Mouse (Mus musculus) liver, embryonic 16.5 days (tissue): Measurements from ENCODE around the gene Selenbp2. TPM values are rescaled to one million over a fixed set of nuclear protein-coding genes. Genes with fewer than 3 reads are reported as not detected.
"Not testable (repeated sequence)": the region's sequence is repeated elsewhere in the genome, so short reads cannot be mapped to it uniquely, and the experiment has no call there.

Source experiments
- ATAC-seq: fragments of 200-750 bp; cut with Nextera tagmentation; 2 replicates; pipeline ENCODE4 v1.8.0; 2017; ENCODE audit warnings: low read depth, mild to moderate bottlenecking, moderate number of reproducible peaks, moderate library complexity
- H3K27ac ChIP-seq: fragments of 300-500 bp; sonication (generic); 2 replicates; pipeline ENCODE4 v1.5.1; 2014; ENCODE audit warnings: mild to moderate bottlenecking, low read length
- H3K27me3 ChIP-seq: fragments of 300-500 bp; sonication (generic); 2 replicates; pipeline ENCODE4 v1.6.1; 2014; ENCODE audit warnings: low read depth, low read length, mixed read lengths; ENCODE audit not compliant: control insufficient read depth, insufficient read depth
- H3K36me3 ChIP-seq: fragments of 300-500 bp; sonication (generic); 2 replicates; pipeline ENCODE4 v1.6.1; 2014; ENCODE audit warnings: mild to moderate bottlenecking; ENCODE audit not compliant: control insufficient read depth, insufficient read depth
- H3K4me1 ChIP-seq: fragments of 300-500 bp; sonication (generic); 2 replicates; pipeline ENCODE4 v1.6.1; 2014; ENCODE audit warnings: low read depth, low read length, mixed read lengths; ENCODE audit not compliant: control insufficient read depth
- H3K4me2 ChIP-seq: fragments of 300-500 bp; sonication (generic); 2 replicates; pipeline ENCODE4 v1.6.1; 2014; ENCODE audit warnings: low read depth, low read length, mixed read lengths
- H3K4me3 ChIP-seq: fragments of 300-500 bp; sonication (generic); 2 replicates; pipeline ENCODE4 v1.5.1; 2014; ENCODE audit warnings: low read depth, mild to moderate bottlenecking, low read length
- H3K9ac ChIP-seq: fragments of 300-500 bp; sonication (generic); 2 replicates; pipeline ENCODE4 v1.6.1; 2014; ENCODE audit warnings: low read depth, low read length
- H3K9me3 ChIP-seq: fragments of 300-500 bp; sonication (generic); replicated peaks from 2 replicates; pipeline ENCODE4 v1.6.1; 2016; ENCODE audit warnings: low read length; ENCODE audit not compliant: control insufficient read depth
- WGBS: fragments of 180-500 bp; shearing (Covaris S2); extraction: QIAGEN DNeasy Blood & Tissue Kit; methylation state at CpG from one replicate; pipeline ENCODE4 v1.1.7; 2014; ENCODE audit not compliant: insufficient replicate concordance; 5-methylcytosine and 5-hydroxymethylcytosine counted together
- polyA plus RNA-seq: library from polyadenylated mRNA; unstranded; fragments of >200 nt; fragmentation: Nextera tagmentation; extraction: Ambion mirVana; gene quantifications from 2 replicates; pipeline ENCODE4 v1.2.1, GENCODE M21; 2015

Selenbp2 gene
- polyA plus RNA-seq, result 93.0 and 115 TPM in 2 replicates

DNA sequence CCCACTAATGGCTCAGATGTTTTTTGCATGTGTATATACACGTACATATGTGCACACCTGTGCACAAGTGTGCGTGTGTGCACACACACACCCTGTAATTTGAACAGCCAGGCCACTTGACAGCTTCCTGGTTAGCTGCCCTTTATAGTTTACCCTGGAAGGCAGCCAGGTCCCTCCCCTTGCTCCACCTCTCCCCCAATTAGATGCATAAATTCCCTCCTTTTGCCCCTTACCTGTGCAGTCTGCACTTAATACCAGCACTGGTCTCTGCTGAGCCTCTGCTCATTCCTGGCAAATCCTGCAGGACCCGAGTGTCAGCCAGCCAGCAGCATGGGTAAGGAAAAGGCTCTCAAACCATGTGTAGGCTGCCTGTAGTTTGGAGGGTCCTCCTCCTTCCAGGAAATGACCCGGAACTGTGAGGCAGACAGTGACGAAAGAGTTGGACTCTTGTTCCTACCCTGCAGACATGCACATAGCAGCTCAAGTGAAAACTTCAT lies at the start of gene Selenbp2:
Gene Selenbp2, plus strand, starts transcription at position 228 of the 497 bp plus-strand sequence.
- Histone ChIP-seq H3K9me3 (no peaks in the 10 kb centered on the region), H3K4me1 (peaks cover 11% of the 10 kb centered on the region), H3K27me3 (no peaks in the 10 kb centered on the region), H3K36me3 (no peaks in the 10 kb centered on the region), H3K4me2 (peak within 1 kb of the TSS; percentile 11; the same call in 1 of the 2 replicates), H3K4me3 (no peak within 1 kb of the TSS; the same call in 1 of the 2 replicates), H3K27ac (peak within 1 kb of the TSS; percentile 41; the same call in 1 of the 2 replicates), H3K9ac (no peak within 1 kb of the TSS)
- peak; percentile 60 for ATAC-seq
- WGBS, result 45% methylated on average over 5 of the region's 5 CpGs

DNA sequence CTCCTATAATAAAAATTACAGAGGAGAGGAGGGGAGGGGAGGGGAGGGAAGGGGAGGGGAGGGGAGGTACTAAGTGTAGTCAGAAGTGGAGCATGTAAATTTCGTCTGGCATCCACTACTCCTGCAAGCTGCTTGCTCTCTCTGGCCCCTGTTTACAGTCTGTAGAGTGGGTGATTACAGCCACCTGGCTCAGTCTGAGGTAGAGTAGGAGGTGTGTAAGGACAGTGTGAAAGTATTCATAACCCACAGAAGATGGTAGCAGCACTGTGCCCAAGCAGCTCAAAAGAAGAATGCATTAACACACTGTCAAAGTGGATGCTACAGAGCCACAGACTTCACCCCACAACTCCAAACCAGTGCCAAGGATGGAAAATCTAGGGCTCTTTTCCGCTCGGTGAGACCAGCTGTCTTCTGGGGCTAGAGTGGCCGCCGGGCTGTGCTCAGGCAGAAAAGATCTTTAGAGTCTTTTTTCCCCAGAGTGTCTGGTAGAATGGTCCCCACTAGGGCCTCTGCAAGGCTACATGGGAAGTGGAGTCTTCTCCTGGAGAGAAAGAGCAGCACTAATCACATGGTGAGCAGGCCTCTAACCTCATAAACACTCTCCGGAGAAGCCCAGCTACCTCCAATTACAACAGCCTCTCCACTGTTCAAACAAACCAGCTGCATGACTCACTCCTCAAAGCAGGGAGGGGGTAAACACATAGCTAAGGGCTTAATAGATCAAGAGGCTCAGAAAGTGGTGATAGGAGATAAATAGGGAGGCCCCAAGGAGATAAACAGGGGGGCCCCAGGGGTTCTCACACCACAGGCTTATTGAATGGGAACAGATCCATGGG lies 44.4 kb upstream of the Selenbp2 start:
- Histone ChIP-seq H3K27ac (peak overlapping the region; percentile 32), H3K27me3 (no peaks in the 10 kb centered on the region), H3K9me3 (no peaks in the 10 kb centered on the region), H3K4me1 (peaks cover 18% of the 10 kb centered on the region), H3K9ac (peak overlapping the region; percentile 13), H3K4me3 (no peak overlapping the region), H3K36me3 (no peaks in the 10 kb centered on the region), H3K4me2 (peak overlapping the region; percentile 50)
- ATAC-seq, result peak; percentile 84
- WGBS, result 46% methylated on average over 6 of the region's 6 CpGs

DNA sequence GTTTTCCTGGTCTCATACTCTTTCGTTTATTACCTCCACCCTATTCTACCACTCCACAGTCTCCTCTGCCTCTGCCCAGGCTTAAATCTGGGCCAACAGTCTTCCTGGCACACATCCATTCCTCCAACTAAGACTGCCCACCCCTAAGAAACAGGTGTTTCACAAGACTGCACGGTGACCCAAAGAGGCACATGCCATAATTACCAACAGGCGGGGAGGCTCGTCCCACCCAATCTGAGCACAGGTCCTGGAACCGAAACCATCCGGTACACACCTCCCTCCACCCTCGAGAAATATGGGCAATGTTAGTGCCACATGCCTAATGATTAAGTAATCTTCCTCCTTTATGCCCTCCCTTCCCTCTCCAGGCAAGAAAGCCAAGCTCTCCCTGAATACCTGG lies 42.9 kb upstream of the Selenbp2 start:
- WGBS, result 71% methylated on average over 7 of the region's 7 CpGs
- Histone ChIP-seq H3K9ac (no peak overlapping the region), H3K27ac (no peak overlapping the region), H3K4me3 (no peak overlapping the region), H3K27me3 (no peaks in the 10 kb centered on the region), H3K4me2 (no peak overlapping the region), H3K4me1 (peaks cover 18% of the 10 kb centered on the region), H3K9me3 (no peaks in the 10 kb centered on the region), H3K36me3 (no peaks in the 10 kb centered on the region)
- ATAC-seq, result no peak

DNA sequence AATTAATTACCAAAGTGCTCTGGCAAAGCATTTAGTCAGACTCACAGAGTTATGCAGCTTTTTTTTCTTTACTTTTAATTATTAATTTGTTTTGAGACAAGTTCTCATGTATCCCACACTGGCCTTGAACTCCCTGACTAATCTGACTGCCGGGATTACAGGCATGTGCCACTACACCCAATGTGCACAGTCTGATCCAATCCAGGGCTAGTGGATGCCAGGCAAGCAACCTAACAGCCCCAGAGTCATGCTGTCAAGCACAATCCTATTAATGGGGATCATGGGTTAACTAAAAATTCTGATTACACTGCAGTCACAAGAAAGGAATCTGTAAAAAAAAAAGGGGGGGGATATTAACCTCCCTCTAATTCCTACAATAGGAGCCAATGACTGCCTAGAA lies 39.4 kb upstream of the Selenbp2 start:
- not testable (repeated sequence) for H3K36me3 ChIP-seq, H3K9me3 ChIP-seq, H3K27me3 ChIP-seq, H3K9ac ChIP-seq, H3K27ac ChIP-seq, ATAC-seq, H3K4me3 ChIP-seq, H3K4me2 ChIP-seq
- 69% methylated on average over 1 of the region's 1 CpGs for WGBS
- H3K4me1 ChIP-seq, result peaks cover 22% of the 10 kb centered on the region

GRCm38 (mm10) chr3:94657852-94658739 lies 35.3 kb upstream of the Selenbp2 start:
- not testable (repeated sequence) for H3K27me3 ChIP-seq, ATAC-seq, H3K36me3 ChIP-seq, H3K9me3 ChIP-seq, H3K27ac ChIP-seq
- H3K4me1 ChIP-seq, result peaks cover 15% of the 10 kb centered on the region
- peak overlapping the region; percentile 79 for H3K4me2 ChIP-seq
- peak overlapping the region; percentile 61 for H3K4me3 ChIP-seq
- H3K9ac ChIP-seq, result peak overlapping the region; percentile 66
- WGBS, result 5% methylated on average over 22 of the region's 47 CpGs

- peak within 1 kb of the TSS; percentile 79 for H3K4me2 ChIP-seq
- H3K9ac ChIP-seq, result peak within 1 kb of the TSS; percentile 66
- peak within 1 kb of the TSS; percentile 84 for H3K27ac ChIP-seq
- peak within 1 kb of the TSS; percentile 61 for H3K4me3 ChIP-seq
- H3K9me3 ChIP-seq, H3K27me3 ChIP-seq, H3K36me3 ChIP-seq: not testable (repeated sequence)
- WGBS, result 0% methylated on average over 16 of the region's 33 CpGs
- ATAC-seq, result peak; percentile 93
- H3K4me1 ChIP-seq, result peaks cover 15% of the 10 kb centered on the region
Observed at GRCm38 (mm10) chr3:94658740-94659095, 34.6 kb upstream of the Selenbp2 start, which contains the start of gene Tuft1. TSS of gene Tuft1 (minus strand) at chr3:94658872.

DNA sequence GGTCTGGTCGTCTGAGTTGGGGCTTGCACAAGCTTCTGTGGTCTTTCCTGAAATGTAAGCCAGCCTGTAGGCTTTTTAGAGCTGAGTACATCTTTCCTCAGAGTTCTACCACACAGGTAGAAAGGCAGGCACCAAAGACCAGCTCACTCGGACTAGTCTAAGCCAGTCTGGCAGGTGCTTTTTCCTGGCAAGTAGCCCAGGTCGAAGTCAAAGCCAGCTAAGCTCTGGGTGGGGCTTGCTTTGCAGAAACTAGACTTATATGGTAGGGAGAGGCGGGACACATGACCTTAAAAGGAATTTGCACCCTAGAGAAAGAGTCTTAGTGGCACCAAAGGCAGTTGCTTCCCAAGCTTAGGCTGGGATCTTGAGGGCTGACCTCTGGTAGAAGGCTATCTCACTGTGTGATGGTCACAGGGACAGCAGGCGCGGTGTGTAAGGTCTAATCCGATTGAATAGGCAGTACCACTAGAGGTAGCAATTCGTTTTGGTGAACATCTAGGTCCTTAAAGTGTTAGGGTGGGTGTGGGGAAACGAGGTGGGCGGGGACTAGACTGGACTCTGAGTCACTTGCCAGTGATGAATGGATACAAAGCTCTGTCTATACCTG lies 34.1 kb upstream of the Selenbp2 start:
- 25% methylated on average over 7 of the region's 10 CpGs for WGBS
- not testable (repeated sequence) for H3K27me3 ChIP-seq, H3K9me3 ChIP-seq, H3K36me3 ChIP-seq
- peak overlapping the region; percentile 84 for H3K27ac ChIP-seq
- peak overlapping the region; percentile 47 for H3K4me3 ChIP-seq
- peak; percentile 79 for ATAC-seq
- H3K9ac ChIP-seq, result peak overlapping the region; percentile 43; the same call in 1 of the 2 replicates
- peaks cover 15% of the 10 kb centered on the region for H3K4me1 ChIP-seq
- peak overlapping the region; percentile 75 for H3K4me2 ChIP-seq

GRCm38 (mm10) chr3:94660841-94661240 lies 32.5 kb upstream of the Selenbp2 start:
- H3K4me3 ChIP-seq, H3K9me3 ChIP-seq, H3K27ac ChIP-seq, H3K4me2 ChIP-seq, H3K27me3 ChIP-seq, H3K36me3 ChIP-seq, ATAC-seq, H3K9ac ChIP-seq: not testable (repeated sequence)
- H3K4me1 ChIP-seq, result peaks cover 20% of the 10 kb centered on the region
- WGBS, result 76% methylated on average over 2 of the region's 2 CpGs
